Mouse (Mus musculus): ENCODE data around the gene Dnaja1. TPM values are rescaled to one million over a fixed set of nuclear protein-coding genes. Genes with fewer than 3 reads are reported as not detected.
A peak's percentile ranks its signal among the peaks of the same experiment; 100 is the strongest.

The Dnaja1 gene
- total RNA-seq (2015; ENCODE audit: low replicate concordance) (41.1 and 51.2 TPM in 2 replicates), total RNA-seq (2017; ENCODE audit: low replicate concordance) (69.0 and 75.1 TPM in 2 replicates)

- ATAC-seq (replicated peaks; ENCODE audit: low FRiP score, poor library complexity, severe bottlenecking), result peak; percentile 91
These were observed at the start of gene Dnaja1 for GRCm38 (mm10) chr4:40722011-40722666. Gene Dnaja1 (plus strand): TSS chr4:40722150.

GRCm38 (mm10) chr4:40673526-40673925 lies 48.4 kb upstream of the Dnaja1 start:
- no peak for ATAC-seq (replicated peaks; ENCODE audit: low FRiP score, poor library complexity, severe bottlenecking)

GRCm38 (mm10) chr4:40676338-40676737 lies 45.6 kb upstream of the Dnaja1 start:
- ATAC-seq (replicated peaks; ENCODE audit: low FRiP score, poor library complexity, severe bottlenecking), result no peak

- no peak for ATAC-seq (replicated peaks; ENCODE audit: low FRiP score, poor library complexity, severe bottlenecking)
These were observed 44.8 kb upstream of the Dnaja1 start for GRCm38 (mm10) chr4:40677132-40677531.

GRCm38 (mm10) chr4:40680250-40680860 lies 41.6 kb upstream of the Dnaja1 start:
- ATAC-seq (replicated peaks; ENCODE audit: low FRiP score, poor library complexity, severe bottlenecking), result peak; percentile 77

GRCm38 (mm10) chr4:40681908-40682307 lies 40.0 kb upstream of the Dnaja1 start:
- no peak for ATAC-seq (replicated peaks; ENCODE audit: low FRiP score, poor library complexity, severe bottlenecking)

- no peak for ATAC-seq (replicated peaks; ENCODE audit: low FRiP score, poor library complexity, severe bottlenecking)
These were observed 39.6 kb upstream of the Dnaja1 start for GRCm38 (mm10) chr4:40682359-40682758.

- no peak for ATAC-seq (replicated peaks; ENCODE audit: low FRiP score, poor library complexity, severe bottlenecking)
These were observed 38.6 kb upstream of the Dnaja1 start for GRCm38 (mm10) chr4:40683306-40683705.

- no peak for ATAC-seq (replicated peaks; ENCODE audit: low FRiP score, poor library complexity, severe bottlenecking)
These were observed 30.9 kb upstream of the Dnaja1 start for GRCm38 (mm10) chr4:40691100-40691499.

- ATAC-seq (replicated peaks; ENCODE audit: low FRiP score, poor library complexity, severe bottlenecking), result no peak
These were observed 24.9 kb upstream of the Dnaja1 start for GRCm38 (mm10) chr4:40697059-40697458.

- ATAC-seq (replicated peaks; ENCODE audit: low FRiP score, poor library complexity, severe bottlenecking), result no peak
These were observed 21.7 kb upstream of the Dnaja1 start for GRCm38 (mm10) chr4:40700216-40700615.

GRCm38 (mm10) chr4:40701796-40702195 lies 20.2 kb upstream of the Dnaja1 start:
- ATAC-seq (replicated peaks; ENCODE audit: low FRiP score, poor library complexity, severe bottlenecking), result no peak

- peak; percentile 97 for ATAC-seq (replicated peaks; ENCODE audit: low FRiP score, poor library complexity, severe bottlenecking)
These were observed 18.9 kb upstream of the Dnaja1 start, which contains the start of gene Aptx for GRCm38 (mm10) chr4:40702797-40703709. Gene Aptx (minus strand): TSS chr4:40703194.

GRCm38 (mm10) chr4:40703710-40704275 lies 18.2 kb upstream of the Dnaja1 start:
- ATAC-seq (replicated peaks; ENCODE audit: low FRiP score, poor library complexity, severe bottlenecking), result no peak

GRCm38 (mm10) chr4:40717141-40717540 lies 4.8 kb upstream of the Dnaja1 start:
- no peak for ATAC-seq (replicated peaks; ENCODE audit: low FRiP score, poor library complexity, severe bottlenecking)

GRCm38 (mm10) chr4:40720910-40721309 lies 1.0 kb upstream of the Dnaja1 start:
- ATAC-seq (replicated peaks; ENCODE audit: low FRiP score, poor library complexity, severe bottlenecking), result no peak

- peak; percentile 80 for ATAC-seq (replicated peaks; ENCODE audit: low FRiP score, poor library complexity, severe bottlenecking)
These were observed 924 bp downstream of the Dnaja1 start for GRCm38 (mm10) chr4:40722687-40723460.

GRCm38 (mm10) chr4:40725141-40725540 lies 3.2 kb downstream of the Dnaja1 start:
- ATAC-seq (replicated peaks; ENCODE audit: low FRiP score, poor library complexity, severe bottlenecking), result no peak

GRCm38 (mm10) chr4:40725554-40725953 lies 3.6 kb downstream of the Dnaja1 start:
- no peak for ATAC-seq (replicated peaks; ENCODE audit: low FRiP score, poor library complexity, severe bottlenecking)

Data from erythroid progenitor cell, adult 5-6 weeks (primary cell).